Mouse (Mus musculus) intestine, embryonic 16.5 days (tissue): ENCODE results near the gene Cenpv. TPM values are rescaled to one million over a fixed set of nuclear protein-coding genes. Genes with fewer than 3 reads are reported as not detected.
"Not testable (repeated sequence)": the region's sequence is repeated elsewhere in the genome, so short reads cannot be mapped to it uniquely, and the experiment has no call there.

Experiments
- ATAC-seq: fragments of 200-750 bp; cut with Nextera tagmentation; 2 replicates; pipeline ENCODE4 v1.8.0; 2017; ENCODE audit warnings: moderate TSS enrichment, moderate library complexity
- H3K27ac ChIP-seq: fragments of 300-500 bp; sonication (generic); 2 replicates; pipeline ENCODE4 v1.5.1; 2014; ENCODE audit warnings: mild to moderate bottlenecking, low read length
- H3K27me3 ChIP-seq: fragments of 300-500 bp; sonication (generic); replicated peaks from 2 replicates; pipeline ENCODE4 v1.6.1; 2014; ENCODE audit warnings: low read length, control low read depth, mixed read lengths; ENCODE audit not compliant: control insufficient read depth, insufficient read depth
- H3K36me3 ChIP-seq: fragments of 300-500 bp; sonication (generic); 2 replicates; pipeline ENCODE4 v1.6.1; 2014; ENCODE audit warnings: low read length, control low read depth; ENCODE audit not compliant: control insufficient read depth, insufficient read depth
- H3K4me1 ChIP-seq: fragments of 300-500 bp; sonication (generic); 2 replicates; pipeline ENCODE4 v1.6.1; 2014; ENCODE audit warnings: low read length, control low read depth, mixed read lengths; ENCODE audit not compliant: control insufficient read depth, insufficient read depth
- H3K4me2 ChIP-seq: fragments of 300-500 bp; sonication (generic); 2 replicates; pipeline ENCODE4 v1.6.1; 2014; ENCODE audit warnings: low read depth, low read length, control low read depth
- H3K4me3 ChIP-seq: fragments of 300-500 bp; sonication (generic); 2 replicates; pipeline ENCODE4 v1.5.1; 2014; ENCODE audit warnings: mild to moderate bottlenecking, low read length
- H3K9ac ChIP-seq: fragments of 300-500 bp; sonication (generic); 2 replicates; pipeline ENCODE4 v1.6.1; 2014; ENCODE audit warnings: low read depth, low read length
- H3K9me3 ChIP-seq: fragments of 300-500 bp; sonication (generic); 2 replicates; pipeline ENCODE4 v1.6.1; 2016; ENCODE audit warnings: low read length, control low read depth; ENCODE audit not compliant: control insufficient read depth
- whole genome bisulfite sequencing: fragments of 180-500 bp; shearing (Covaris S2); extraction: QIAGEN DNeasy Blood & Tissue Kit; methylation state at CpG from one replicate; pipeline ENCODE4 v1.1.7; 2014; 5-methylcytosine and 5-hydroxymethylcytosine counted together
- polyA plus RNA-seq: library from polyadenylated mRNA; unstranded; fragments of >200 nt; fragmentation: Nextera tagmentation; extraction: Ambion mirVana; gene quantifications from 2 replicates; pipeline ENCODE4 v1.2.1, GENCODE M21; 2015

Gene Cenpv
- polyA plus RNA-seq, 1 experiment from 2014 or later: 6.8 TPM

DNA sequence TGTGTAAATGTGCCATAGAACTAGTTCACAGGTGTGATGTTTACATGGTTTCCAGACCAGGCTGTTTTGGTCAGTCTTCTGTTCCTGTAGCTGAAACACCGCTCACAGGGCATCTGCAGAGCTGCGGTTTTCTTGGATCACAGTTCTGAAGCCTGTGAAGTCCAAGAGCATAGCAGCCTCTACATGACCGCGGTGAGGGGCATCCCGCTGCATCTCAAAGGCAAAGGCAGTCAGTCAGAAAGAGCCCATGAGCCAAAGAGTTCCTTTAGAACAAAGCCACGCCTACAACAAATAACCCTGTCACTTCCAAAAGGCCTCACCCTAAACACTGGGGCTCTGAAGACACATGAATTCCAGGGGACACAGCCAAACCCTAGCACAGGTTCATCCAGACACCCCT, 25.8 kb downstream of the Cenpv start:
- H3K9ac ChIP-seq: no peak overlapping the region
- H3K9me3 ChIP-seq: no peaks in the 10 kb centered on the region
- H3K36me3 ChIP-seq: no peaks in the 10 kb centered on the region
- H3K4me3 ChIP-seq: no peak overlapping the region
- H3K27ac ChIP-seq: no peak overlapping the region
- no peak for ATAC-seq
- no peaks in the 10 kb centered on the region for H3K27me3 ChIP-seq
- no peaks in the 10 kb centered on the region for H3K4me1 ChIP-seq
- H3K4me2 ChIP-seq: no peak overlapping the region
- 77% methylated on average over 6 of the region's 6 CpGs for WGBS

DNA sequence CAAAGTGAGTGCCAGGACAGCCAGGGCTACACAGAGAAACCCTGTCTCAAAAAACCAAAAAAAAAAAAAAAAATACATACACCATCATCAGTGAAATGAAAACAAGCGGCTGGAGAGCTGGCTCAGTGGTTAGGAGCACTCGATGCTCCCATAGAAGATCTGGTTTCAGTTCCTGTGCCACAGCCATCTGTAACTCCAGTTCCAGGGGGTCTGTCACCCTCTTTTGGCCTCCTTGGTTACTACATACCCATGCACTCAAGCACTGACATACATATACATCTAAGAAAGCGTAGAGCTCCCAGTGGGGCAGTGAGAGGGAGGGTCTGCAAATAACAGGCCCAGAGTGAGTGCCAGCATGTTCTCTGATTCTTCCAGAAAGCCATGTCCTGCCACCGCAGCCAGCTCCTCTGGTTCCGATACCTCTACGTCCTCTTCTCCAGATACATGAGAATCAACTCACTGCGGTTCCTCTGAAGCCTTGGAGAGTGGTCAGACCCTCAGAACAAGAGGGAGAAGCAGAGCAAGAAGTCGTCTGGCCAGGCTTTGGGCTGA, 26.5 kb downstream of the Cenpv start:
- ATAC-seq: no peak
- Histone ChIP-seq H3K4me3 (no peak overlapping the region), H3K27ac (no peak overlapping the region), H3K27me3 (no peaks in the 10 kb centered on the region), H3K4me2 (no peak overlapping the region), H3K9me3 (no peaks in the 10 kb centered on the region), H3K36me3 (no peaks in the 10 kb centered on the region), H3K4me1 (no peaks in the 10 kb centered on the region), H3K9ac (no peak overlapping the region)
- 87% methylated on average over 8 of the region's 8 CpGs for WGBS

DNA sequence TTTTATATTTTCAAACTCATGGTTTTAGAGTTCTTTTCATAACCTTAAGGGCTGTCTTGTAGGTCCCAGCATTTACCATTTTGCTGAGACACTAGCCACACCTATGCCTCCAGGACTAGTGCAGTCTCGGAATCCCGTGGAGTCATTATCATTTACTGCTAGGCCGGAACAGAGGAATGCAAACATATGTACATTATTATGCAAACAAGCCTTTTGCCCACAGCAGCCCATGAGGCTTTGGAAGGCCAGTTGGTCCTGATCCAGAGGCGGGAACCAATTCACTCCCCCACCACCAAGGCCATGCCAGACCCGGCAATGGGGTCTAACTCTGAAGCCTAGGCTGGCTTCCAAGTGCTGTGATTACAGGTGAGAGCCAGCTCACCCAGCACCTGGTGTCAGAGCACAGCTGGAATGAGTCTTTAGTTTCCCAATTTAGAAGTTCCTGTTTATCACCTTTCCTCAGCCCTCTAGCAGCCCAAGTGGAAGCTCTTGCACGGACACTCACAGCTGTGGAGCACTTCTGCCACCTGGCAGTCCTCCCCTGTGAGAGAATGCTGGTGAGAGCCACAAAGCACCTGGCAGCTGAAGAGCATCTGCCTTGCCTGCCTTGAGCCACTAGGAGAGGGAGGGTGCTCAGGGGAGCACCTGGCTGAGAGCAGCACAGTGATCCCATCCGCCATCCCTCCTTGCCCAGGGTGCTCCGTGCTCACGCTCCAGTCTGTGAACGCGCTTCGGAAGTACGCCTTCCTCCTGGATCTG, 27.4 kb downstream of the Cenpv start:
- no peak overlapping the region for H3K4me3 ChIP-seq
- H3K9me3 ChIP-seq: no peaks in the 10 kb centered on the region
- H3K27me3 ChIP-seq: no peaks in the 10 kb centered on the region
- no peak overlapping the region for H3K9ac ChIP-seq
- H3K36me3 ChIP-seq: no peaks in the 10 kb centered on the region
- no peak overlapping the region for H3K4me2 ChIP-seq
- WGBS: 75% methylated on average over 13 of the region's 13 CpGs
- H3K27ac ChIP-seq: no peak overlapping the region
- no peaks in the 10 kb centered on the region for H3K4me1 ChIP-seq
- peak; percentile 46; the same call in 1 of the 2 replicates for ATAC-seq

DNA sequence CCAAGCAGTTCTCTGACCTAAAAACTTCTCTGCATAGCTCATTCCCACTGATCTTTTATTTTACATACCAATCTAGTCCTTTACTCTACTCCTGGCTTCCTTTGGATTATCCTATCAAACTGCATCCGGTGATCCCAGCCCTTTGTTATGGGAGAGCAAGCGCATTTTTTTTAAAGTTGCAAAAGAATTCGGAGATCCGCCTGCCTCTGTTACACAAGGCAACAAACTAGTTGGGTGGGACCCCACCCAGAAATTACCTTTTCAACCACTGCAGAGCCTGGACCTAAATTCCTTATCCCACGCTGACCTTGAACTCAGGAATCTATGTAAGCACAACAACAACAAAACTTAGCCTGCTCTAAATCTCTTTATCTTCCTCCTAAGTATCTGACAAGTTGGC, 28.1 kb downstream of the Cenpv start:
- ATAC-seq: no peak
- 91% methylated on average over 5 of the region's 5 CpGs for WGBS
- Histone ChIP-seq H3K9ac (no peak overlapping the region), H3K27ac (no peak overlapping the region), H3K4me1 (no peaks in the 10 kb centered on the region), H3K4me3 (no peak overlapping the region), H3K4me2 (no peak overlapping the region), H3K36me3 (no peaks in the 10 kb centered on the region), H3K9me3 (no peaks in the 10 kb centered on the region), H3K27me3 (no peaks in the 10 kb centered on the region)

DNA sequence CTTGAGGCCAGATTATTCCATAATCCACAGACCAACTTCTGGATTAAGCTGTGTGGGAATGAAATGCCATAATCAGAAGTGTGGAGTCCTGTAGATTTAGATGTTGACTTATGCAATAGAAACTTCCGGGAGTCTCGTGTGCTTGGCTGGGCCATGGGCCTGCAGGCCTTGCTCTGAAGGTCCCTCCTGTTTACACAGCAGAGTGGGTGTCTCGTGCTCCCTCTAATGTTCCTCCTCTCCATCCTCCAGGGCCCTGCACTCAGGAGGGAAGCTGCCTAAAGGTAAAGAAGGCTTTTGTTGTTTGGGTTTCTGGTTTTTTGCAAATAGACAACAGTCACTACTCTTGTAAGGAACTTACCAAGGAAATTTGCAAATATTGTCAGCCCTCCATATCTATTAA, 29.5 kb downstream of the Cenpv start:
- H3K9ac ChIP-seq: no peak overlapping the region
- 48% methylated on average over 3 of the region's 3 CpGs for WGBS
- no peaks in the 10 kb centered on the region for H3K27me3 ChIP-seq
- H3K9me3 ChIP-seq: no peaks in the 10 kb centered on the region
- H3K27ac ChIP-seq: no peak overlapping the region
- no peak for ATAC-seq
- no peak overlapping the region for H3K4me2 ChIP-seq
- no peak overlapping the region for H3K4me3 ChIP-seq
- H3K36me3 ChIP-seq: no peaks in the 10 kb centered on the region
- no peaks in the 10 kb centered on the region for H3K4me1 ChIP-seq

DNA sequence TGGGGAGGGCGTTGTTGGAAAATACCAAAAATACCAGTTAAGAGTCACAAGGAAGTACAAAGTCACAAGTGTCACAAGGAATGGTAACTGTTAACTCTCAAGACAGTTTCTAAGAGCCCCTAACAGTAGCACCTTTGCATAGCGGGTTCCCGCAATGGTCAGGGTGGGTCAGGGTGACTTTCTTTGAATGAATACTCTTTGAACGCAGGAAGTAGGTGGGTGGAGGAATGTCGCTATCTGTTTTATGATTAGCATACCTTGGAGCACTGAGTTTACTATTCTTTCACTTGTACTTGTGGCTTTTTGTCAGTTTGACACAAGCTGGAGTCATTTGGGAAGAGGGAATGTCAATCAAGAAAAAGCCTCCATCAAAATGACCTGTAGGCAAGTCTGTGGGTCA, 30.2 kb downstream of the Cenpv start:
- not testable (repeated sequence) for H3K4me1 ChIP-seq, H3K9me3 ChIP-seq, H3K27ac ChIP-seq, H3K4me3 ChIP-seq, H3K4me2 ChIP-seq, H3K27me3 ChIP-seq, H3K36me3 ChIP-seq, ATAC-seq, H3K9ac ChIP-seq
- 94% methylated on average over 5 of the region's 5 CpGs for WGBS

DNA sequence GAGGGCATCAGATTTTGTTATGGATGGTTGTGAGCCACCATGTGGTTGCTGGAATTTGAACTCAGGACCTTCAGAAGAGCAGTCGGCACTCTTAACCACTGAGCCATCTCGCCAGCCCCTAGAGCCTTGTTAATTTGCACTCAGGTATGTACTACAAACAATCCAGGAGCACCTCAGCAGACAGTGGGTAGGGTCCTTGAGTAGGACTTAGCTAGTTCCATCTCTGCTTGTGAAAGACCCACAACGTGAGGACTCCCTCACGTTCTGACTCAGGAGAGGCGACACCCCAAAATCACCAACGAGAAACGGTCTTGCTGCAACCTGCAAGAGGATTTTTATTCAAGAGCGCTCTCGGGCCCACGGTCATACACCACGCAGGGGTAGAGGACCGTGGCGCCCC, 30.7 kb downstream of the Cenpv start:
- WGBS: 98% methylated on average over 13 of the region's 13 CpGs
- ATAC-seq, H3K27me3 ChIP-seq, H3K9ac ChIP-seq, H3K4me2 ChIP-seq, H3K4me1 ChIP-seq, H3K36me3 ChIP-seq, H3K4me3 ChIP-seq, H3K27ac ChIP-seq, H3K9me3 ChIP-seq: not testable (repeated sequence)

DNA sequence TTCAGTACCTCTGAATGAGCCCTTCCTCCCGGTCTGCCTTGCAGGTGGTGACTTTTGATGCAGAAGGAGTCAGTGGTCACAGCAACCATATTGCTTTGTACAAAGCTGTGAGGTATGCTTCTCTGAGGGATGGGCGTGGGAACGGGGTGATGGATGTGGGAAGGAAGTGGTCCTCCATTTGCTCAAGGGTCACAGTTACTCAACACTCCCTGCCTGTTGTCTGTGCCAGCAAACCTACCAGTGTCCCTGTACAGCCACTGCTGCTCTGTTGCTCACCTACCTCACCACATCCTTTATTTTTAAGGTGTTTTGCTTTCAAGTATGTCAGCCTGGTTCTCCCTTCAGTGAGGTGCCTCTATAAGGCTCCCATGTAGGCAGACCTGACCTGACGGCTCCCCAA, 31.4 kb downstream of the Cenpv start:
- Histone ChIP-seq H3K27me3 (no peaks in the 10 kb centered on the region), H3K4me1 (no peaks in the 10 kb centered on the region), H3K4me3 (no peak overlapping the region), H3K9ac (no peak overlapping the region), H3K27ac (no peak overlapping the region), H3K9me3 (no peaks in the 10 kb centered on the region), H3K4me2 (no peak overlapping the region), H3K36me3 (no peaks in the 10 kb centered on the region)
- no peak for ATAC-seq
- 80% methylated on average over 4 of the region's 4 CpGs for WGBS

GRCm38 (mm10) chr11:62500529-62500928, 38.5 kb downstream of the Cenpv start:
- WGBS: 43% methylated on average over 2 of the region's 2 CpGs
- no peaks in the 10 kb centered on the region for H3K27me3 ChIP-seq
- ATAC-seq: peak; percentile 82
- H3K36me3 ChIP-seq: no peaks in the 10 kb centered on the region
- H3K4me2 ChIP-seq: no peak overlapping the region
- H3K27ac ChIP-seq: peak overlapping the region; percentile 80
- H3K9ac ChIP-seq: no peak overlapping the region
- H3K9me3 ChIP-seq: no peaks in the 10 kb centered on the region
- no peak overlapping the region for H3K4me3 ChIP-seq
- H3K4me1 ChIP-seq: peaks cover 10% of the 10 kb centered on the region

GRCm38 (mm10) chr11:62498802-62499201, 40.3 kb downstream of the Cenpv start:
- H3K4me2 ChIP-seq: no peak overlapping the region
- no peaks in the 10 kb centered on the region for H3K27me3 ChIP-seq
- H3K4me1 ChIP-seq: peaks cover 23% of the 10 kb centered on the region
- no peak overlapping the region for H3K4me3 ChIP-seq
- H3K9me3 ChIP-seq: no peaks in the 10 kb centered on the region
- no peak overlapping the region for H3K9ac ChIP-seq
- no peaks in the 10 kb centered on the region for H3K36me3 ChIP-seq
- 94% methylated on average over 2 of the region's 2 CpGs for WGBS
- ATAC-seq: no peak
- H3K27ac ChIP-seq: no peak overlapping the region
